Mouse (Mus musculus): ENCODE measurements around the gene Nop9. TPM values are rescaled to one million over a fixed set of nuclear protein-coding genes. Genes with fewer than 3 reads are reported as not detected.
A peak's percentile ranks its signal among the peaks of the same experiment; 100 is the strongest.

The Nop9 gene
- total and polyA plus RNA-seq, 2 experiments from 2014 or later: 14.2 to 20.2 TPM

DNA sequence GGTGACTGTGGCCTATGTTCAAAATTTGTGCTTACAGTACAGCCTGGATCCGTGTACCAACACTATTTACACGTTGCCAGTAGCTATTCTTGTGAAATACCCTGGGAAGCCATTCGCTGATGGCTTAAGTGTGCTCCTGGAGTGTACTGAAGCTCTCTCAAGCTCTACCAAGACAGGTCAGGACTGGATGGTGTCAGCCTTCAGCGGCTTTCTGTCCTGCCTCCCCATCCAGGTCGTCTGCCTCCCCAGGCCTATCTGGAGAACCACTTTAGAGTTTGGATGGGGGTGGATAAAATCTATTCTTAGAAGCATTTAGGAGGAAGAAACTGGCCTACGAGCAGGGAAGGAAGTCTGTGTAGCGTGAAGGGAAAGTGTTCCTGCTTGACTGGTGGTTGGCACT, 17.7 kb downstream of the Nop9 start:
- Histone ChIP-seq H3K9ac (replicated peaks; ENCODE audit: low read depth, low read length) (peak overlapping the region; percentile 37; the same call in 1 of the 2 replicates), H3K4me1 (ENCODE audit: control insufficient read depth, insufficient read depth) (peaks cover 26% of the 10 kb centered on the region), H3K4me2 (ENCODE audit: low read depth, low read length) (no peak overlapping the region; the same call in 1 of the 2 replicates), H3K4me3 (ENCODE audit: low read depth, low read length) (no peak overlapping the region), H3K27ac (ENCODE audit: low read depth) (0 out of 2 replicates have a peak overlapping the region, but pooled peaks have one; percentile 5), H3K9me3 (replicated peaks; ENCODE audit: control insufficient read depth, low read length) (no peaks in the 10 kb centered on the region), H3K36me3 (replicated peaks; ENCODE audit: control insufficient read depth, insufficient read depth, low read length) (no peaks in the 10 kb centered on the region), H3K27me3 (ENCODE audit: control insufficient read depth, insufficient read depth, low read length) (peaks cover 26% of the 10 kb centered on the region)
- ATAC-seq (ENCODE audit: insufficient read depth, low read depth) (no peak), DNase-seq (ENCODE audit: low spot score) (no peak)
- WGBS: 16% methylated on average over 7 of the region's 7 CpGs
- TF ChIP-seq EP300 (IDR thresholded peaks at IDR 0.05; ENCODE audit: low read depth): no peak
- no peak for TF ChIP-seq CTCF (IDR thresholded peaks at IDR 0.05; ENCODE audit: low read depth)

DNA sequence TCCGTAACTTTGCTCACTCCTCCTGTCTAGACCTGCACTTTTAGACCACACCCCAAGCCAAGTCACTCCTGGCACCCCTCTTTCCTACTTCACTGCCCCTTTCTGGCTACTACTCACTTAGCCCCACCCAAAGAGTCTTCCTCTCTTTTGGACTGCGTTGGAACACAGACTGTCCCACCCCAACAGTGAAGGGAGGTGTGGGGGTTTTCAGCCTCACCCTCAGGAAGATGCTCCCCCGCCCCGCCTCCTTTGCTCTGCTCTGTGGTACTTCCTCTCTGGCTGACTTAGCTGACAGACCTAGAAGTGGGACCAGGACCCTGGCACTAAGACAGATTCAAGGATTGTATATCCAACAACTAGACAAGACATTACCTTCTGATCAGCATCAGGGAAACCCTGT, 20.2 kb downstream of the Nop9 start, which contains the start of gene Ltb4r1:
Ltb4r1 (plus strand) TSS at position 267 of the 400 bp plus-strand sequence.
- H3K4me2 ChIP-seq (ENCODE audit: low read depth, low read length): no peak within 1 kb of the TSS
- peaks cover 6% of the 10 kb centered on the region; the same call in 1 of the 2 replicates for H3K36me3 ChIP-seq (replicated peaks; ENCODE audit: control insufficient read depth, insufficient read depth, low read length)
- DNase-seq (ENCODE audit: low spot score) (no peak), ATAC-seq (ENCODE audit: insufficient read depth, low read depth) (no peak)
- H3K27me3 ChIP-seq (ENCODE audit: control insufficient read depth, insufficient read depth, low read length): peaks cover 36% of the 10 kb centered on the region
- no peak within 1 kb of the TSS for H3K9ac ChIP-seq (replicated peaks; ENCODE audit: low read depth, low read length)
- no peak within 1 kb of the TSS for H3K27ac ChIP-seq (ENCODE audit: low read depth)
- peaks cover 24% of the 10 kb centered on the region for H3K4me1 ChIP-seq (ENCODE audit: control insufficient read depth, insufficient read depth)
- 65% methylated on average over 4 of the region's 4 CpGs for WGBS
- no peak within 1 kb of the TSS for H3K4me3 ChIP-seq (ENCODE audit: low read depth, low read length)
- no peaks in the 10 kb centered on the region for H3K9me3 ChIP-seq (replicated peaks; ENCODE audit: control insufficient read depth, low read length)
- TF ChIP-seq CTCF (IDR thresholded peaks at IDR 0.05; ENCODE audit: low read depth) (no peak), EP300 (IDR thresholded peaks at IDR 0.05; ENCODE audit: low read depth) (no peak)

DNA sequence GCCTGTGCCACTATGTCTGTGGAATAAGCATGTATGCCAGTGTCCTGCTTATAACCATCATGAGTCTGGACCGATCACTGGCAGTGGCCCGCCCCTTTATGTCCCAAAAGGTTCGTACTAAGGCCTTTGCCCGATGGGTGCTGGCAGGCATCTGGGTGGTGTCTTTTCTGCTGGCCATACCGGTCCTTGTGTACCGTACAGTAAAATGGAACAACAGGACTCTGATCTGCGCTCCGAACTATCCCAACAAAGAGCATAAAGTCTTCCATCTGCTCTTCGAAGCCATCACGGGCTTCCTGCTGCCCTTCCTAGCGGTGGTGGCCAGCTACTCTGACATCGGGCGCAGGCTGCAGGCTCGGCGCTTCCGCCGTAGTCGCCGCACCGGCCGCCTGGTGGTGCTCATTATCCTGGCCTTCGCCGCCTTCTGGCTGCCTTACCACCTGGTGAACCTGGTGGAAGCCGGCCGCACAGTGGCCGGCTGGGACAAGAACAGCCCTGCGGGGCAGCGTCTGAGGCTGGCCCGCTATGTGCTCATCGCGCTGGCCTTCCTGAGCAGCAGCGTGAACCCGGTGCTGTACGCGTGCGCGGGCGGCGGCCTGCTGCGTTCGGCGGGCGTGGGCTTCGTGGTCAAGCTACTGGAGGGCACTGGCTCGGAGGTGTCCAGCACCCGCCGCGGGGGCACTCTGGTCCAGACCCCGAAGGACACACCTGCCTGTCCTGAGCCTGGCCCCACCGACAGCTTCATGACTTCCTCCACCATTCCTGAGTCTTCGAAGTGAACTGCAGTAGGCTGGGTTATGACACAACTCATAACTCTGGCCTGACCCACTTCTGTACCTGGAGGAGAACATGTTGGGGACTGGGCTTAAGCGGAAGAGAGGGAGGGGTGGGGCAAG, 22.3 kb downstream of the Nop9 start:
- 12% methylated on average over 52 of the region's 52 CpGs for WGBS
- Histone ChIP-seq H3K4me2 (ENCODE audit: low read depth, low read length) (peak overlapping the region; percentile 63), H3K36me3 (replicated peaks; ENCODE audit: control insufficient read depth, insufficient read depth, low read length) (peaks cover 13% of the 10 kb centered on the region; the same call in 1 of the 2 replicates), H3K27me3 (ENCODE audit: control insufficient read depth, insufficient read depth, low read length) (peaks cover 24% of the 10 kb centered on the region; the same call in 1 of the 2 replicates), H3K27ac (ENCODE audit: low read depth) (no peak overlapping the region), H3K9me3 (replicated peaks; ENCODE audit: control insufficient read depth, low read length) (no peaks in the 10 kb centered on the region), H3K4me1 (ENCODE audit: control insufficient read depth, insufficient read depth) (peaks cover 19% of the 10 kb centered on the region), H3K9ac (replicated peaks; ENCODE audit: low read depth, low read length) (0 out of 2 replicates have a peak overlapping the region, but pooled peaks have one; percentile 1), H3K4me3 (ENCODE audit: low read depth, low read length) (peak overlapping the region; percentile 36)
- ATAC-seq (ENCODE audit: insufficient read depth, low read depth) (peak; percentile 79), DNase-seq (ENCODE audit: low spot score) (peak; percentile 41)
- no peak for TF ChIP-seq EP300 (IDR thresholded peaks at IDR 0.05; ENCODE audit: low read depth)
- TF ChIP-seq CTCF (IDR thresholded peaks at IDR 0.05; ENCODE audit: low read depth): peak; percentile 57

DNA sequence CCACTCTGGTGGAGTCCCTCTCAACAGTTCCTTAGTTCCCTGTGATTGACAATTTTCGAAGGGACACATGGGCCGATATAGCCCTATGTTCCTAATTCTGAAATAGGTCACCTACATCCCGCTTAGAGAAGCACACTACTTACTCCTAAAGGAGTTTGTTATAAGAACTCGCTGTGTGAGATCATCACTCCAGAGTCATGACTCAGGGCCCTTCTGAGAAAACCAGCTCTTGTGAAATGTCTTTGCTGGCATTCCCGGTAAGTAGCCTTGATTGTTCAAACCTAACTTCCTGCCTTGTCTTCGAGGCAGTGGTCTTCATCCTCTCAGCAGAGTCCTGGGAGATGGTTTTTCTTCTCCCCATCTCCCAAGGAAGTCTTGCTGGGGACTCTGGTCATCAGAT, 23.1 kb downstream of the Nop9 start:
- WGBS: 82% methylated on average over 6 of the region's 6 CpGs
- peaks cover 24% of the 10 kb centered on the region; the same call in 1 of the 2 replicates for H3K27me3 ChIP-seq (ENCODE audit: control insufficient read depth, insufficient read depth, low read length)
- H3K9ac ChIP-seq (replicated peaks; ENCODE audit: low read depth, low read length): no peak overlapping the region

DNA sequence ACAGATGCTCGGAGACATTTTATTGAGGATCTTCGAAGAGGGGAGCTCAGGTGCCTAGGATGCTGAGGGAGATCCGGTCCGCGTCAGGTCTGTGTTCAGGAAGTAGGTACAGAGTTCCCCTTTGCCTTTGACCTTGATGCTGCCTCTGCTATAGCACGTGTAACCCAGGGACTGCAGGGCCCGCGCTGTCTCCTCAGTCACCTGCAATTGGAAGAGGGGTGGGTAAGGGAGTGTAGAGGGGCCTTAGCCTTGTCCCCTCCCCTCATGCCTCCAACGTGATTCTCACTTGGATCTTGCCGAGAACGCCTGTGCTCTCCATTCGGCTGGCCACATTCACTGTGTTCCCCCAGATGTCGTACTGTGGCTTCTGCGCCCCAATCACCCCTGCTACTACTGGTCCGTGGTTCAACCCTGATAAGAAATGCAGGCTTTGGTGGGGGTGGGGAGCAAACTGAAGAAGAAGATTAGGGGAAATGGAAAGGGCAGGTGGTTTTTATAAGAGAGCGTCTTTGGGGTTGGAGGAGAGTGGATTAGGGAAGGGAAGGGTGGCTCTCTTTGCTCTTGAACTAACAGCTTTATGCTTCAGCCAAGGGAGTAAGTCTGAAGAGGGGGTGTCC, 23.7 kb downstream of the Nop9 start:
- H3K9me3 ChIP-seq (replicated peaks; ENCODE audit: control insufficient read depth, low read length): no peaks in the 10 kb centered on the region
- peaks cover 9% of the 10 kb centered on the region; the same call in 1 of the 2 replicates for H3K4me1 ChIP-seq (ENCODE audit: control insufficient read depth, insufficient read depth)
- no peak overlapping the region for H3K27ac ChIP-seq (ENCODE audit: low read depth)
- peaks cover 16% of the 10 kb centered on the region; the same call in 1 of the 2 replicates for H3K36me3 ChIP-seq (replicated peaks; ENCODE audit: control insufficient read depth, insufficient read depth, low read length)
- DNase-seq (ENCODE audit: low spot score) (no peak), ATAC-seq (ENCODE audit: insufficient read depth, low read depth) (no peak)
- TF ChIP-seq EP300 (IDR thresholded peaks at IDR 0.05; ENCODE audit: low read depth) (no peak), CTCF (IDR thresholded peaks at IDR 0.05; ENCODE audit: low read depth) (no peak)
- H3K4me3 ChIP-seq (ENCODE audit: low read depth, low read length): no peak overlapping the region
- 75% methylated on average over 16 of the region's 16 CpGs for WGBS
- no peak overlapping the region for H3K4me2 ChIP-seq (ENCODE audit: low read depth, low read length)
- H3K9ac ChIP-seq (replicated peaks; ENCODE audit: low read depth, low read length): no peak overlapping the region
- peaks cover 24% of the 10 kb centered on the region; the same call in 1 of the 2 replicates for H3K27me3 ChIP-seq (ENCODE audit: control insufficient read depth, insufficient read depth, low read length)

More for the DNA sequence above, 23.1 kb downstream of the Nop9 start:
- ATAC-seq (ENCODE audit: insufficient read depth, low read depth): no peak
- H3K27ac ChIP-seq (ENCODE audit: low read depth): no peak overlapping the region
- no peak for DNase-seq (ENCODE audit: low spot score)
- H3K4me3 ChIP-seq (ENCODE audit: low read depth, low read length): no peak overlapping the region
- TF ChIP-seq EP300 (IDR thresholded peaks at IDR 0.05; ENCODE audit: low read depth) (no peak), CTCF (IDR thresholded peaks at IDR 0.05; ENCODE audit: low read depth) (no peak)
- H3K4me2 ChIP-seq (ENCODE audit: low read depth, low read length): no peak overlapping the region
- H3K36me3 ChIP-seq (replicated peaks; ENCODE audit: control insufficient read depth, insufficient read depth, low read length): peaks cover 16% of the 10 kb centered on the region; the same call in 1 of the 2 replicates
- peaks cover 11% of the 10 kb centered on the region for H3K4me1 ChIP-seq (ENCODE audit: control insufficient read depth, insufficient read depth)
- H3K9me3 ChIP-seq (replicated peaks; ENCODE audit: control insufficient read depth, low read length): no peaks in the 10 kb centered on the region
